Mouse (Mus musculus) embryo, embryonic 10.5 days (tissue): ENCODE measurements around the gene Zscan4c.
"Not testable (repeated sequence)": the region's sequence is repeated elsewhere in the genome, so short reads cannot be mapped to it uniquely, and the experiment has no call there.

ENCODE experiments used
- DNase-seq: peaks from one replicate; pipeline ENCODE4 v3.0.0-alpha.2; 2015; ENCODE audit warnings: low spot score

The Zscan4c gene

DNA sequence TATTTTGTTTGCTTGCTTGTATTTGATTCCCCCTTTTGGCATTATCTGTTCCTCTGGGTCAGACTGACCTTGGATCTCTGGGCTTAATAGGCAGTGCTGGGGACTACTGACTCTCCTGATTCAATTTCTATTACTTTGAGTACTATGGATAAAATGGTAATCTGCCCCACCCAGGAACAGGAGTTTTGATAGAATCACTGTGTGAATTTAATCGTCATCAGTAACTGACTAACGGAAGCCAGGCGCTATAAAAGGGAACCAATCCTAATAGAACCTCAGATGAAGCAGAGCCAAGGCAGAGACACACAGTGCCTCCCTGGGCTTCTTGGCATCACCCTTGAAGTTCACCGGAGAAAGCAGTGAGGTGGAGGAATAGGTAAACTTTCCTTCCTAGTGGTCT lies at the start of gene Zscan4c:
Gene Zscan4c (plus strand): TSS at position 301 of the 400 bp plus-strand sequence.
- not testable (repeated sequence) for DNase-seq
